Mouse (Mus musculus) left cerebral cortex, adult 2 months (tissue): ENCODE results near the gene Nkiras1. TPM values are rescaled to one million over a fixed set of nuclear protein-coding genes. Genes with fewer than 3 reads are reported as not detected.
A peak's percentile ranks its signal among the peaks of the same experiment; 100 is the strongest.
"Not testable (repeated sequence)": the region's sequence is repeated elsewhere in the genome, so short reads cannot be mapped to it uniquely, and the experiment has no call there.

Experiments used
- DNase-seq, 2 experiments: peaks; one replicate each; pipeline ENCODE4 v3.0.0; 2021 to 2022; ENCODE audit warnings: low spot score in 2 of 2, mixed read lengths in 1 of 2; ENCODE audit errors: extremely low spot score in 1 of 2
- H3K27ac ChIP-seq: fragments of 200-600 bp; 2 replicates; pipeline ENCODE4 v1.8.1; 2022
- H3K4me3 ChIP-seq: fragments of 200-600 bp; 2 replicates; pipeline ENCODE4 v1.8.1; 2022
- CTCF ChIP-seq: fragments of 200-600 bp; IDR thresholded peaks from 2 replicates; pipeline ENCODE4 v1.8.1; 2022; ENCODE audit warnings: antibody characterized with exemption, mild to moderate bottlenecking, moderate library complexity
- intact Hi-C: fragments of 180-260 bp; cut with DNase I; formaldehyde crosslinking; loops from one replicate; pipeline ENCODE4 v1.15.1; 2025
- total RNA-seq, 2 experiments: library from RNA; stranded (reverse); gene quantifications; 2 replicates each; pipeline ENCODE4 v1.2.3; 2021

Nkiras1 gene
- total RNA-seq, 2 experiments from 2014 or later = 97.0 to 107 TPM

GRCm38 (mm10) chr14:18238131-18238749, 32.7 kb upstream of the Nkiras1 start:
- DNase-seq = peak; percentile 98
- Histone ChIP-seq H3K27ac (peak overlapping the region; percentile 100), H3K4me3 (peak overlapping the region; percentile 93)
- no peak for TF ChIP-seq CTCF
- intact Hi-C loops = loop anchor here (2.0 kb wide), 1 partner anchor 25 kb away; no protein-coding TSS in a partner anchor

- TF ChIP-seq CTCF = peak; percentile 4; the same call in 1 of the 2 replicates
- Histone ChIP-seq H3K27ac (peak within 1 kb of the TSS; percentile 100), H3K4me3 (peak within 1 kb of the TSS; percentile 93)
- peak; percentile 95 to 97 for DNase-seq
- intact Hi-C loops = loop anchor here (1.0 to 2.0 kb wide), 2 partner anchors 24 to 32 kb away; partner anchors contain the start of genes Nkiras1 and Rpl15
These were observed 31.9 kb upstream of the Nkiras1 start, which contains the start of gene Nr1d2 for GRCm38 (mm10) chr14:18238750-18239731. Nr1d2 (minus strand) TSS chr14:18239127.

- peak overlapping the region; percentile 8; the same call in 1 of the 2 replicates for H3K27ac ChIP-seq
- TF ChIP-seq CTCF = no peak
- H3K4me3 ChIP-seq = no peak overlapping the region; the same call in 1 of the 2 replicates
- intact Hi-C loops = no loop called here
- DNase-seq = no peak
These were observed 30.8 kb upstream of the Nkiras1 start for GRCm38 (mm10) chr14:18240132-18240531.

- H3K4me3 ChIP-seq = no peak overlapping the region
- intact Hi-C loops = no loop called here
- TF ChIP-seq CTCF = no peak
- no peak for DNase-seq
- H3K27ac ChIP-seq = no peak overlapping the region
These were observed 29.1 kb upstream of the Nkiras1 start for GRCm38 (mm10) chr14:18241786-18242185.

- TF ChIP-seq CTCF = no peak
- no peak overlapping the region for H3K4me3 ChIP-seq
- intact Hi-C loops = no loop called here
- DNase-seq = no peak
- no peak overlapping the region for H3K27ac ChIP-seq
These were observed 28.3 kb upstream of the Nkiras1 start for GRCm38 (mm10) chr14:18242638-18243130.

GRCm38 (mm10) chr14:18261203-18261602, 9.7 kb upstream of the Nkiras1 start:
- no peak for DNase-seq
- Histone ChIP-seq H3K4me3 (no peak overlapping the region), H3K27ac (no peak overlapping the region)
- intact Hi-C loops = no loop called here
- TF ChIP-seq CTCF = no peak

- Histone ChIP-seq H3K27ac (no peak overlapping the region), H3K4me3 (no peak overlapping the region)
- no peak for DNase-seq
- TF ChIP-seq CTCF = no peak
- intact Hi-C loops = loop anchor here (2.0 kb wide), 1 partner anchor 25 kb away; the partner anchor contains the start of gene Nr1d2
These were observed 7.5 kb upstream of the Nkiras1 start for GRCm38 (mm10) chr14:18263427-18263826.

- Histone ChIP-seq H3K4me3 (peak overlapping the region; percentile 79), H3K27ac (peak overlapping the region; percentile 81)
- intact Hi-C loops = loop anchor here (1.0 to 2.0 kb wide), 2 partner anchors 57 to 61 kb away; partner anchors contain the start of gene Ube2e1
- DNase-seq = not testable (repeated sequence)
These were observed 898 bp upstream of the Nkiras1 start for GRCm38 (mm10) chr14:18269947-18270528.

GRCm38 (mm10) chr14:18271666-18272065, 730 bp downstream of the Nkiras1 start:
- DNase-seq = no peak
- no peak for TF ChIP-seq CTCF
- Histone ChIP-seq H3K27ac (peak overlapping the region; percentile 96), H3K4me3 (peak overlapping the region; percentile 79)
- intact Hi-C loops = loop anchor here (1.0 to 2.0 kb wide), 2 partner anchors 32 to 55 kb away; partner anchors contain the start of gene Nr1d2

- Histone ChIP-seq H3K4me3 (no peak overlapping the region), H3K27ac (no peak overlapping the region)
- TF ChIP-seq CTCF = no peak
- DNase-seq = no peak
- intact Hi-C loops = no loop called here
These were observed 3.6 kb downstream of the Nkiras1 start for GRCm38 (mm10) chr14:18274526-18274925.

GRCm38 (mm10) chr14:18280375-18280774, 9.4 kb downstream of the Nkiras1 start:
- Histone ChIP-seq H3K27ac (no peak overlapping the region), H3K4me3 (no peak overlapping the region)
- intact Hi-C loops = loop anchor here (5.0 kb wide), 1 partner anchor 68 kb away; no protein-coding TSS in a partner anchor
- no peak for TF ChIP-seq CTCF
- no peak for DNase-seq
